Mouse (Mus musculus): ENCODE measurements around the gene Lima1.

Gene Lima1

GRCm38 (mm10) chr15:99735631-99736030 lies 139.6 kb downstream of the Lima1 start:
- no peak for DNase-seq (ENCODE audit: extremely low spot score)

GRCm38 (mm10) chr15:99733186-99733585 lies 142.1 kb downstream of the Lima1 start:
- DNase-seq (ENCODE audit: extremely low spot score) = no peak

GRCm38 (mm10) chr15:99731678-99732077 lies 143.6 kb downstream of the Lima1 start:
- no peak for DNase-seq (ENCODE audit: extremely low spot score)

GRCm38 (mm10) chr15:99731167-99731566 lies 144.1 kb downstream of the Lima1 start:
- DNase-seq (ENCODE audit: extremely low spot score) = no peak

GRCm38 (mm10) chr15:99729056-99729783 lies 146.0 kb downstream of the Lima1 start:
- DNase-seq (ENCODE audit: extremely low spot score) = no peak

Measured in embryo, embryonic 9.5 days (tissue).